Mouse (Mus musculus): ENCODE measurements around the gene Hsd3b6. TPM values are rescaled to one million over a fixed set of nuclear protein-coding genes. Genes with fewer than 3 reads are reported as not detected.
"Not testable (repeated sequence)": the region's sequence is repeated elsewhere in the genome, so short reads cannot be mapped to it uniquely, and the experiment has no call there.

Gene Hsd3b6
- total RNA-seq (2021): 10 to 100 TPM; 37.2 to 39.7 TPM
- long read RNA-seq, experiment 1, transcript Hsd3b6-201 (4 exons, 1,802 nt): major isoform, 36 of 45 reads
- long read RNA-seq, experiment 1, partial matches to known transcripts: 3 of 45 reads
- long read RNA-seq, experiment 1, other reads (novel, unspliced or antisense): 4 of 45 reads
- long read RNA-seq, experiment 2, transcript Hsd3b6-201 (4 exons, 1,802 nt): major isoform, 32 of 33 reads
- long read RNA-seq, experiment 2, partial matches to known transcripts: 0 of 33 reads
- long read RNA-seq, experiment 2, other reads (novel, unspliced or antisense): 1 of 33 reads

DNA sequence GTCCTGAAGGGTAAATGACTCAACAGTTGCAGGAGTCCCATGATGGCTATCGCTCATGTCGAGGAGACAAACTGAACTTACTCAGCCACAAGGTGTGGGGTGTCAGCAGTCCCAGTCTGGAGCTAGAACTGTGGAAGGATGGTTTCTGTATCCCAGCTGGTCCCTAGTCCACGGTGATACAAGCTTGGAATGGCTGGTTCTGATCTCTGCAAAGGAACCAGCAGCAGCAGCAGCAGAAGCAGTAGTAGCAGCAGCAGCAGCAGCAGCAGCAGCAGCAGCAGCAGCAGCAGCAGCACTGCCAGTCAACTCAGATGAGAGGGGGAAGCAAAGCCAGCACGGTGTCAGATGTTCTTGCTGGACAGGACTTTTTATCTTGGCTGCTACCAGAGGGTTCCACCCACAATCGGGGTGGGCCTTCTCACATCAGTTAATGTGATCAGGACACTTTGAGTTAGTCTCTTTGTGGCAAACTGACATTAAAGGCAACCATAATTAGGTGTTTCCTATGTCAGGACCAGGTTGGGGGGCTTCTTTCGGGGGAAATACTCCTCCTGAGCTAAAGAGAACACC lies at the start of gene Hsd3b6:
Gene Hsd3b6, minus strand, starts transcription at position 343 of the 570 bp plus-strand sequence.
- peak; percentile 13 for DNase-seq

DNA sequence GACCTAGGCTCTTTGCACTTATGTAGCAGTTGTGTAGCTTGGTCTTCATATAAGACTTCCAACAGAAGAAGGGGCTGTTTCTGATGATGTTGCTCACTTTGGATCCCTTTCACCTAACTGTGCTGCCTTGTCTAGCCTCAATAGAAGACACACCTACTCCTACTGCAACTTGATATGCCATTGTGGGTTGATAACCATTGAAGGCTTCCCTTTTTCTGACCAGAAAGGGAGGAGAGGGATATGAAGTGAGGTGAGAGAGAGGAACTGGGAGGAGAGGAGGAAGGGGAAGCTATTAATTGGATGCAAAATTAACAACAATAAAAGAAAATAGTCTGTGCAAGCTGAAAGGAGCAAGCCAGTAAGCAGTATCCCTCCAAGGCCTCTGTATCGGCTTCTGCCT lies 48.6 kb upstream of the Hsd3b6 start:
- DNase-seq: no peak

DNA sequence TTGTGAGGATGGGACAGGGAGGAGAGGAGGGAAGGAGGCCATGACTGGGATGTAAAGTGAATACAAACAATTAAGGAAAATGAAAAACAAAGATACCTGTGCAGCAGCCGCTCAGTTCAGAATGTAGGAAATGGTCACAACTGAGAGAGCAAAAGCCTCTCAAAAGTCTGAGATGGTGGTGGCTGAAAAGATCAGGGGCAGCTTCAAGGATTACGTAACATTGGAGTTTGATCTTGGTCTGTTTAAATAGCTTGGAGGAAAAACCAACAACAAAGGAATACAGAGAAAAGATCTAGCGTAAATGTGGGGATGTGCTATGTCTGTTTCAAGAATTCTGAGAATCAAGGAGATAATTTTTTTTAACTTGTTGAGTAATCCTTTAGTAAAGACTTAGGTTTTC lies 45.3 kb upstream of the Hsd3b6 start, which contains the start of gene Hsd3b1:
Gene Hsd3b1, minus strand, starts transcription at position 219 of the 400 bp plus-strand sequence.
- no peak for DNase-seq

DNA sequence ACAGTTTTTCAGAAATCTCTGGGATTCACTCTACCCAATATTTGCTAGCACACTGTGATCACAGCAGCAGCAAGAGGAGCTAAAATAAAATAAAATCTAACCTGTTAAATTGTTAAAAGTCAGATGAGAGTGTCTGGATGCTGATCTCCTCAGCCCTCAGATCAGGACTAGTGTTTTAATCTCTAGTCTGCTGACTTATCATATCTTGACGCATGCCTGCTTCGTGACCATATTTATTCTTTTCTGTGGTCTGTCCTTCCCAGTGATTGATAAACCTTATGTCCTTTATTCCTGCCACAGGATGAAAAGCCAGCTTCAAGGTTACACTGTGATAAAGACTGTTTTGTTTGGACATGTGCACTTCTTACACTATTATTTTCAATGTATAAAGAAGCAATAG lies 43.8 kb upstream of the Hsd3b6 start:
- peak; percentile 50 for DNase-seq

DNA sequence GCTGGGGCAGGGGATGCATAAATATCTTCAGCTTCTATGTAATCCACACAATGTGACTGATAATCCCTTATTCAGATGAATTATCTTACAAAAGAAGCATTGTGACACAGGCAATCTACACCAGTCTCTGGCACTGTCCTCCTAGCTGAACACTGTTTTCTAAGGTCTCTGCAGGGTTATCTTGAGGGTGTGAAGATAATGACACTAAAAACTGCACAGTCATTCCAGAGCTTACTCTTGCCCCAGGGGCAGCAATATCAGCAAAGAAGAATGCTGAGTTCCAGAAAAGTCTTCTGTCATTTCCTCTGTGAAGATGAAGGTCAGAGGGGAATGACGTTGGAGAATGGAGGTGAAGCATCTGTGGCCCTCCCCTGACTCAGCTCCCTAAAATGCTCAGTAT lies 42.6 kb upstream of the Hsd3b6 start:
- DNase-seq: no peak

DNA sequence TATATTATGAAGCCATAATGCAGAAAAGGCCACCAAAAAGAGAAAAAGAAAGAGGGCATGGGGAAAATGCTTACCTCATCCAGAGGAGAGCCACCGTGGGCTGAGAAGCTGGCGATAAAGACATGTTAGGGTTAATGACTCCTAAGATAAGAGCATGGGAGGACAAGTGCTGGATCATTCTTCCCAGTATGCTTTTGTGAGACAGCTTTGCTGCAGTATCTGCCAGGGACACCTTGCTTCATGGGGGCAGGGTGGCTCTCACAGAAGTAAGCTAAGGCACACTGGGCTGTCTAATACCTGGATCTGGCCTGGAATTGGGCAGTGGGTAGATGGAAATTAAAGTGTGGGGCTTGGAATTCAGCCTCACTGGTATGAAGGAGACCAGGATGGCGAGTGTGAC lies 40.9 kb upstream of the Hsd3b6 start:
- peak; percentile 41 for DNase-seq

DNA sequence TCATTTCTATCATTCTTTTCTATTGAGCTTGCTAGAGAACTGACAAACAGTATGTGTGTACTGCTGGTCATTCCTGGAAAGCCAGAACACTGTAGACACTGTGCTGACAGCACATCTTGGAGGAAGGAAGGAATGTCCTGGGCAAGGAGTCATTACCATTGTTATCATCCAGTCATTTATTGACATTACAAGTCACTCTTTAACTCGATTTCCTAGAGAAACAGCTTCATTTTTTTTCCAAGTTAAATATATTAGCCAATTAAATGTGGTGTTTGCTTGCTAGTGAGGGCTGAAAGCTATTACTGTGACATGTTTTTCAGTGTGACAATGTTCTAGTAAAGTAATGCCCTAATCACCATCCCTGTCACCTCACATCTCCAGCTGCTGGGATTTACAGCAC lies 39.4 kb upstream of the Hsd3b6 start:
- no peak for DNase-seq

DNA sequence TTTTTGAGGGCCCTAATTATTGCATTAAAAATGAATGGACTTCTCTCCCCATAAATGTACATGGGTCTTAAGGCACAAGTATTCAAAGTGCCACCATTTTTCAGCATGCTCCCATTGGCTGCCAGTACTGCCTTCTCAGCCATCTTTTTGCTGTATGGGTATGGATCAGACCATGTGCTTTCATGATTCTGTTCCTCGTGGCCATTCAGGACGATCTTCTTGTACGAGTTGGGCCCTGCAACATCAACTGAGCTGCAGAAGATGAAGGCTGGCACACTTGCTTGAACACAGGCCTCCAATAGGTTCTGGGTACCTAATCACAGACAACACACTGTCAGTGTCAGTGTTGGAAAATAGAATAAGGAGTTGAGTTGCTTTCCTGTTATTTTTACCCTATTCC lies 38.8 kb upstream of the Hsd3b6 start:
- no peak for DNase-seq

DNA sequence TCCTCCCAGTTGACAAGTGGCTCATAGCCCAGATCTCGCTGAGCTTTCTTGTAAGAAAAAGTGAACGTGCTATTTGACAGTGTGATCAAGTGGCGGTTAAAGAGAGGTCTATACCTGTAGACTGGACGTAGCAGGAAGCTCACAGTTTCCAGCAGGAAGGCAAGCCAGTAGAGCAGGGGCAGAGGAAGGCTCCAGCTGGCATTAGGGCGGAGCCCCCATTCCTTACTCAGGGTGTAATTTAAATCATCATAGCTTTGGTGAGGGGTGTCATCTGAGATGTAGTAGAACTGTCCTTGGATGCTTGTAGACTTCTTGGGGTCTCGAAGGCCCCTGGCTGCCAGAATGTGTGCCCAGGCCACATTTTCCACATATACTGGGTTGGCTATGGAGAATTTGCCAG lies 38.4 kb upstream of the Hsd3b6 start:
- DNase-seq: peak; percentile 49

DNA sequence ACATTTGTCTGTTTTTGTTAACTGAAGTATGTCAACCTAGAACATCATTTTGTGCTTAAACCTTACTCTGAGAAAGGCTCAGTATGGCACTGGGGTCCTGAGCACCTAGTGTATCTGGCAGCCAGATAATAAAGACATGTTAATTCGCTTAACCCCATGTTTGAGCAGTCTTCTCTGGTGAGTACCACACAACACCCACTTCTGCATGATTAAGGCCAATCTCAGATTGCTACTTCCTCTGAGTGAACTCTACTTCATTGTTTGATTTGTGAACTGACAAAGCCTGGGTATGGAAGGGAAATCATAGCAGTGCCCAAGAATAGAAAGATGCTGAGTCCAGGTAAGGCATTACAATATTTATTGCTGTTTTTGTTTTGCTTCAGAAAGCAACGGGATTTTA lies 37.6 kb upstream of the Hsd3b6 start:
- DNase-seq: peak; percentile 36

DNA sequence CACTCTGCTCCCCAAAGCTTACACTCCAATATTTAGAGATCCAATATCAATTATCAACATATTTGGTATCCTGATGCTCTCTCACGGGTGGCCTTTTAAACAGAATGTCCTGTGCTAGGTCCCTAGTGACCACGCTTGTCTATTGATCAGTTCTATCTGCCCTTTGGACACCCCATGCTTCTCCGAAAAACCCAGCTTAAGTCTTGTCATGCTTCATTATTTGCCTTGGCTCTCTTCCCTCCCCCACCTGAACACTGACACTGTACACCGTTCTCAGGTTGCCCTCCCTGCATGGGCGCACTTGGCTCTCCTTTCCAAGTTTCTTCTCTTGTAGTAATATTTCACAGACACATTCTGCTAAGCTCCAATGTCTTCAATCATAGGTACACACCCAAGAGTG lies 36.0 kb upstream of the Hsd3b6 start:
- DNase-seq: peak; percentile 61

DNA sequence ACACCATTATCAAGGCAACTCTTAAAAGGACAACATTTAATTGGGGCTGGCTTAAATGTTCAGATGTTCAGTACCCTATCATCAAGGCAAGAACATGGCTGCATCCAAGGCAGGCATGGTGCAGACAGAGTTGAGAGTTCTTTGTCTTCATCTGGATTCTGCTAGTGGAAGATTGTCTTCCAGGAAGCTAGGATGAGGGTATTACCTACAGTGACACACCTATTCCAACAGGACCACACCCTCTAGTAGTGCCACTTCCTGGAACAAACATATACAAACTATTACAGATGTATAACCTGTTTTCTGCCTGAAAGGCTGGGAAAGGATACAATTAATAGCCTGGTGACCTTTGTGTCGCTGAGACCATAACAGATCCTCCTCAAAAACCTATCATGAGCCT lies 34.7 kb upstream of the Hsd3b6 start:
- no peak for DNase-seq

DNA sequence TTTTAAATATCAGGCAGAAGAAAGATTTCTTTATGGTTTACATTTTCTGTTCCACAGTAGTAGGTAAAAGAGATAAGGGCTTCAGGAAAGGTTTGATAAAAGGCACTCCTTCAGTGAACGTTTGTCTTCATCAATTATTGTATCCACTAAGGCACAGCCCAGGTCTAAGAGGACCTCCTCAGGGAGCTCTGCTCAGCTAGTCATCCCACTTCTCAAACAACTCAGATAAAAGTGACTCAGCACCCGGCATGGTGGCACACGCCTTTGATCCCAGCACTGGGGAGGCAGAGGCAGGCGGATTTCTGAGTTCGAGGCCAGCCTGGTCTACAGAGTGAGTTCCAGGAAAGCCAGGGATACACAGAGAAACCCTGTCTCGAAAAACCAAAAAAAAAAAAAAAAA lies 1.6 kb downstream of the Hsd3b6 start:
- not testable (repeated sequence) for DNase-seq

DNA sequence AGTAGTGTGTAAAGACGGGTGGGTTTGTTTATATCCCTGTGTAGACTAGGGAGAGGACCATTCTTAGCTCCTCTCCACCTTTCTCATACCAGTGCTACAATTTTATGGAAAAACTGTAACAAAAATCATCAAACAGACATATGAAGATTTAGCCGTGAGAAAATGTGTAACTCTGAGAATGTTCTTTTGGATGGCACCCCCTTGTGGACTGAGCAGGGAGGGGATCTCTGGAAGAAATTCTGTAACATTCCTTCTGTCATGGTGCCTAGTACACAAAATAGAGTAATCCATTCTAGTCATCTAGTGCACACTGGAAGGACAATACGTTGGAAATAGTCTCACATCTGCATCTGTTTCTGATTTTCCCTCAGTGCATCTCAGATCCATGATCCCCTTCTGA lies 9.2 kb downstream of the Hsd3b6 start:
- DNase-seq: not testable (repeated sequence)

DNA sequence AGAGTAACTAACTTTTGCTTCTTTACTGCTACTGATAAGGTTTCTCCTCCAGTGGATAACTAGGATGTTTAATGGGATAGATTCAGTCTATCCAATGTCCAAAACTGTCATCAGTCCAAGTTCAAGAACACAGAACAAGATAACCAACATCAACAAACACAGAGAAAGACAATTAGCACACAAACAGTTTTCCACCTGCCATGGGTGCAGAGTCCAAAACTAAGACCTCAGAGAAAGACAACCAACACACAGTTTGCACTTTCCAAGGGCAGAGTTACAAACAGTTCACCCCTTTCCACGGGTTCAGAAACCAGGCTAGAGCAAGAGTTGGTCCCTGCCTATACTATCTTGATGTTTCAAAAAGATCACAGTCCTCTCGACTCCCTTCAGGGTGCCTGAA lies 27.7 kb downstream of the Hsd3b6 start:
- DNase-seq: no peak

DNA sequence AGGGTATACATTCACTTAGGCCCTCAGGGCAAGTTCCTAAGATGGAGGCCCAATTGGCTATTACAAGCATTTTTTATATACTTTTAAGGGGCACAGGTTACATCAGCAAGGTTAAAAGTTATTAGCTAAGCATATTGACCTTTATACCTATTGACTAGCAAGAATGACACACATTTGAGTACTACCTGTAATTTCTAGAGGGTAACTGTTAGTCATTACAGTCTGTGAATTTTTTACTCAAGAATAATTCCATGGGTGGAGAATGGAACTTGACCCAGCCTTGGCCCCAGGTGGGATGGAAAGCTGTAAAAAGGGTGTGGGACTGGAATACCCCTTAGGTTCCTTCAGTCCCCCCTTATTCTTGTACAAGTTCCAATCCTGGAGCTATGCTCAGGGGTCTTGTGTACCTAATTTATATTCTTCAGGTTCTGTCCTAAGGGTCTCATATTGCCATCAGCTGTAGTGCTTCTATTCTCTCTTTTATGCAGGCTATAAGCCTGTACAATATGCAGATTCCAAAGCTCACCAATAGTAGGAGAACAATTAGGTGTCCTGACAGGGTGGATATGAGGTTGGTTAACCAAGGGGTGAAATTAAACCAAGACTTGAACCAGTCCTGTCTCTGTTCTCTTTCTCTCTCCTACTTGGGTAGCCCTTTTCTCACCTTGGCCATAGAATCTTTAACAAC lies 31.9 kb downstream of the Hsd3b6 start:
- DNase-seq: no peak

DNA sequence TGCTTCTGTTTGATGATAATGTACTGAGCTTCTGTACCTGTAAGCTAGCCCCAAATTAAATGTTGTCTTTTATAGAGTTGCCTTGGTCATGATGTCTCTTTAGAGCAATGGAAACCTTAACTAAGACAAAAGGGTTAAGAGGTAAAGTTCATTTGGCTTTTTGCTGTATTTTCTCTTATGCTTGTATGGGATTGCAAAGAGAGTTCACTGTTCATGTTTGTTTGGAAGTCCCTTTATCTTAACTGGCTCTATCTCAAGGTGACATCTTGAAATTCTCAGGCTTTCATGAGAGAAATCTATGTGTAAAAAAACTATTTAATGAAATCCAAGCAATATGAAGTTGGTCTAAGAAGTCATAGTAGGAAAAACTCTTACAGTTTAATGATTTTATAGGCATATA lies 33.3 kb downstream of the Hsd3b6 start:
- no peak for DNase-seq

DNA sequence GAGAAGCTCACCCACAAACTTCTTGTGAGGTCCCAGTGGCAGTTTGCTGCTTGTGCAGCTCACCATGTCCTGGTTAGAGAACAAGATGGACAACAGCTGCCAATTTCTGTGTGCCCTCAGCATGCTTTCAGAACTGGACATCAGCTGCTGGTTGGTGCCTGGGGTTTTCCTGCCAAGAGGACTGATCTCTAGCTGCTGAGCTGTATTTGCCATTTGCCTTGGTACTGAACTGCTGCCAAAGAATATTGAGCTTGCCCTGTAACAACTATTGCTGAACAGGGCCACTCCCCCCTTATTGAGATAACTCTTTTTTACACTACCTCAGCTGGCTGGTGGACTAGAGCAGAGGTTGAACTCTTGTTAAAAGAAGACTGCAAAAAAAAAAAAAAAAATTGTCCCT lies 50.1 kb downstream of the Hsd3b6 start:
- DNase-seq: peak; percentile 2

DNA sequence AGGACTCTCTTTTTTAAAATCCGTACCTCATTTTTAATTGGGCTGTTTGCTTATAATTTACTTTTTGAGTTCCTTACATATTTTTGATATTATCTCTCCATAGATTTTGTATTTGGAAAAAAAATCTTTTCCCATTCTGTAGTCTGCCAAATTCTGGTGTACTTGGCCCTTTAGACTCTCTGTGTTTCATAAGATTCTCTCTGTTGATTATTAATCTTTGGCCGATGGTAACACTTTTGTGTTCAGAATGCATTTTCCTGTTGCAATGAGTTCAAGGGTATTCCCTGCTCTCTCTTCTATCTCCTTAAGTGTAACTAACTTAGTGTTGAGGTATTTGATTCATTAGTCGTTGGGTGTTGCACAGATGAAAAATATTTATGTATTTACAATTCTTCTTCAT lies 57.4 kb downstream of the Hsd3b6 start:
- DNase-seq: no peak

Data from adrenal gland, postnatal 10 days (tissue).